Comparison of ENCODE assay signal across 8 mouse cellular contexts in the genomic region with DNA sequence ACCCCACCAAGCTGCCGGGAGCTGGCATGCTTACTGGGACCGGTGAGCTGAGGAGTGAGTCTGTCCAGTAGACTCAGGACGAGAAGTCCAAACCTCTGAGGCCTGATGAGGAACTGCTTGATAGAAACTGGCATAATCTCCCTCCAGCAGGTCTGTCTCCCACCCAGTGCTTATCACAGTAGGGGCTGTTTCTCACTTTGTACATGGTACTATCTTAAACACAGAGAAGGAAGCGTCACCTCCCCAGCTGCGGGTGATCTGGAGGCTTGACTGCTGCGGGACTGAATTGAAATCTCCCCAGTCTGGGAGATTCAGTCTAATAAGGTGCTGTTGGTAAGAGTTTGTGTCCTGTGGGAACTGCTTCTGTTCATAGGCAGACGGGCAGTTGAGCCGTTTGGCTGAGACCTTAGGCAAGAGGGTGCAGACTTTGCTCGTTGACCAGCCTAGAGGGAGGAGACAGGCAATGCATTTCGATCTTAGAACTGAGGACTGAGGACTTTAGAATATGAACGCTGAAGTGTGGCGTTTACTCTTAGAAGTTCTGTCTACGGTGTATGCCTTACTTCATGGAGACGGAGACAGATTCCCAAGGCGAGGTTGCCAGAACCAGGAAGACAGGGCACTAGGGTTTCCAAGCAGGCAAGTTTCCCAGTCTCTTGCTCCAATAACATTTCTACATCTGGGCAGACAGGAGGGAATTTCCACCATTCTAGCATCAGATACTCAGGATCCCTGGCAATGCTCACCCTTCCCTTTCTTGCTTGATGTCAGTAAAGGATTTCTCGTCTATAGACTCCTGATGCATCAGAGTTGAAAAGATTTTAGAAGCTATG.
DNase-seq lines count a peak whose midpoint lies in the region; ATAC-seq and TF ChIP-seq lines count a peak whose summit lies in the region.

No protein-coding gene starts in this region.

- no peaks in the 10 kb centered on the region for H3K27me3 ChIP-seq in lung, embryonic 15.5 days
- H3K27me3 ChIP-seq in embryonic facial prominence, embryonic 13.5 days: no peaks in the 10 kb centered on the region
- H3K27me3 ChIP-seq in spleen, adult 2 months (ENCODE audit: control insufficient read depth, insufficient read depth, low read length): no peaks in the 10 kb centered on the region
- H3K27me3 ChIP-seq in midbrain, embryonic 14.5 days (ENCODE audit: control insufficient read depth, insufficient read depth, low read length): no peaks in the 10 kb centered on the region

- peak overlapping the region; percentile 3; the same call in 1 of the 2 replicates for H3K4me2 ChIP-seq in lung, embryonic 15.5 days
- no peak overlapping the region for H3K4me2 ChIP-seq in embryonic facial prominence, embryonic 13.5 days
- no peak overlapping the region for H3K4me2 ChIP-seq in midbrain, embryonic 14.5 days (ENCODE audit: low read length)

- H3K36me3 ChIP-seq in lung, embryonic 15.5 days: no peaks in the 10 kb centered on the region
- H3K36me3 ChIP-seq in embryonic facial prominence, embryonic 13.5 days: no peaks in the 10 kb centered on the region
- H3K36me3 ChIP-seq in spleen, adult 2 months (ENCODE audit: control insufficient read depth, insufficient read depth, low read length): no peaks in the 10 kb centered on the region
- no peaks in the 10 kb centered on the region for H3K36me3 ChIP-seq in midbrain, embryonic 14.5 days (ENCODE audit: control insufficient read depth, insufficient read depth, low read length)

- H3K27ac ChIP-seq in lung, embryonic 15.5 days: peak overlapping the region; percentile 93
- peak overlapping the region; percentile 71 for H3K27ac ChIP-seq in embryonic facial prominence, embryonic 13.5 days
- peak overlapping the region; percentile 85 for H3K27ac ChIP-seq in spleen, adult 2 months (ENCODE audit: insufficient read depth, low read length)
- H3K27ac ChIP-seq in midbrain, embryonic 14.5 days (replicated peaks; ENCODE audit: low read depth, low read length): no peak overlapping the region

- H3K4me1 ChIP-seq in lung, embryonic 15.5 days: peaks cover 29% of the 10 kb centered on the region
- H3K4me1 ChIP-seq in embryonic facial prominence, embryonic 13.5 days: peaks cover 20% of the 10 kb centered on the region
- peaks cover 19% of the 10 kb centered on the region for H3K4me1 ChIP-seq in spleen, adult 2 months (ENCODE audit: control insufficient read depth, insufficient read depth, insufficient read length)
- H3K4me1 ChIP-seq in midbrain, embryonic 14.5 days (ENCODE audit: control insufficient read depth, insufficient read depth, low read length): no peaks in the 10 kb centered on the region

- TF ChIP-seq CTCF in spleen, adult 2 months (IDR thresholded peaks at IDR 0.05; ENCODE audit: extremely low read depth, insufficient read depth, insufficient read length, insufficient replicate concordance): no peak

- H3K9me3 ChIP-seq in lung, embryonic 15.5 days: no peaks in the 10 kb centered on the region
- H3K9me3 ChIP-seq in embryonic facial prominence, embryonic 13.5 days: no peaks in the 10 kb centered on the region
- no peaks in the 10 kb centered on the region for H3K9me3 ChIP-seq in midbrain, embryonic 14.5 days (ENCODE audit: control insufficient read depth, low read length)

- no peak for DNase-seq in lung, postnatal 36 days
- peak; percentile 41 for DNase-seq in kidney, postnatal 10 days
- no peak for DNase-seq in spleen, adult 2 months (ENCODE audit: low read depth in 1 of 2, low spot score in 2 of 2)
- DNase-seq in adrenal gland, postnatal 36 days: no peak
- DNase-seq in ovary, postnatal 10 days (ENCODE audit: low spot score): no peak
- no peak for DNase-seq in midbrain, embryonic 14.5 days

- WGBS in lung, embryonic 15.5 days: 54% methylated on average over 16 of the region's 16 CpGs
- 81% methylated on average over 16 of the region's 16 CpGs for whole genome bisulfite sequencing in embryonic facial prominence, embryonic 13.5 days
- WGBS in spleen, adult 2 months: 34% methylated on average over 16 of the region's 16 CpGs
- 87% methylated on average over 16 of the region's 16 CpGs for WGBS in midbrain, embryonic 14.5 days

- TF ChIP-seq POLR2A in spleen, adult 2 months (IDR thresholded peaks at IDR 0.05; ENCODE audit: low read depth, low read length): no peak

- H3K4me3 ChIP-seq in lung, embryonic 15.5 days: no peak overlapping the region
- H3K4me3 ChIP-seq in embryonic facial prominence, embryonic 13.5 days: no peak overlapping the region
- H3K4me3 ChIP-seq in spleen, adult 2 months (ENCODE audit: extremely low read depth, insufficient read depth, insufficient read length): no peak overlapping the region
- H3K4me3 ChIP-seq in midbrain, embryonic 14.5 days (replicated peaks; ENCODE audit: low read depth, low read length): no peak overlapping the region

- H3K9ac ChIP-seq in lung, embryonic 15.5 days: no peak overlapping the region
- no peak overlapping the region for H3K9ac ChIP-seq in embryonic facial prominence, embryonic 13.5 days
- no peak overlapping the region for H3K9ac ChIP-seq in midbrain, embryonic 14.5 days (replicated peaks; ENCODE audit: low read length)

- ATAC-seq in lung, embryonic 15.5 days (ENCODE audit: borderline replicate concordance, extremely low read depth, low FRiP score, low TSS enrichment): peak; percentile 47
- no peak for ATAC-seq in embryonic facial prominence, embryonic 13.5 days (ENCODE audit: insufficient number of reproducible peaks, insufficient read depth, low FRiP score, low TSS enrichment, low read depth)
- ATAC-seq in midbrain, embryonic 14.5 days (ENCODE audit: low FRiP score, low TSS enrichment): no peak
